Mouse (Mus musculus): ENCODE measurements around the gene Ccdc12. TPM values are rescaled to one million over a fixed set of nuclear protein-coding genes. Genes with fewer than 3 reads are reported as not detected.
A peak's percentile ranks its signal among the peaks of the same experiment; 100 is the strongest.

Ccdc12 gene
- polyA plus RNA-seq, 1 experiment from 2014 or later, result 122 TPM

- WGBS, result 60% methylated on average over 4 of the region's 4 CpGs
- Histone ChIP-seq H3K4me2 (no peak overlapping the region), H3K27me3 (no peaks in the 10 kb centered on the region), H3K4me3 (no peak overlapping the region), H3K27ac (peak overlapping the region; percentile 74), H3K36me3 (no peaks in the 10 kb centered on the region), H3K9ac (peak overlapping the region; percentile 58), H3K9me3 (no peaks in the 10 kb centered on the region), H3K4me1 (replicated peaks) (peaks cover 60% of the 10 kb centered on the region)
- ATAC-seq (ENCODE audit: low FRiP score), result 0 out of 2 replicates have a peak, but pooled peaks have one; percentile 17
Measured at GRCm38 (mm10) chr9:110683574-110684099, 27.3 kb downstream of the Ccdc12 start.

DNA sequence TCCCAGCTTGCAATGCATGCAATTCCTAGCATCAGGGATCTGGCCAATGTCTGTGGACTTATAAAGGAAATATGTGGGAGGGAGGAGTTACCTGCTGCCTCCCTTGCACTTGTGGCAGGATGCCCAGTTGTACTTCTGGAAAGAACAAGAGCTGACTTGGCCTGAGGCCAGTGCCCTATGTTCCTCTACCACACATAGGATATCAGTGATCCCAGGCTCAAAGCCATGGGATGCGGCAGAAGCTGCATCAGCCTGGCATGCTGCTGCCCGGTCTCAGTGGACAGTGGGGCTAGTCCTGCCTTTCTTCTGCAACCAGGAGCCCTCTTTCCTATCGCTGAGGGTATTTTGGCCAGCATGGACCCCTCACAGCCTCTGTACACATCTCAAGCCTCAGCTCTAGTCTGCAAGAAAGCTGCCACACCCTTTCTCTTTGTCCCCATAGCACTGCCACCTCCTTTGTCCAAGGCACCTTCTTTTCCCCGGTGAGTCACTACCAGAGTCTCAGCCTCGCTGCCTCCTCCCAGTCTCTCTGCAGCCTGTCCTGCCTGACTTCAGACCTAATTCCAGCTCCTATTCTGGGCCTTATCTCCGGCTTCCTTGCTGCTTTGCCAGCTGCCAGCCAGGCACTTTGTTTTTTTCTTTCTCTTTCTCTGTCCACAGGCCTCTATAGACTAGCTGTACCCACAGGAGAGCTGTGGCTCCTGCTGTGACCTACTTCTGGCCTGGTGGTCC lies 28.0 kb downstream of the Ccdc12 start:
- no peak overlapping the region for H3K4me3 ChIP-seq
- H3K4me2 ChIP-seq, result no peak overlapping the region
- WGBS, result 57% methylated on average over 6 of the region's 6 CpGs
- H3K9me3 ChIP-seq, result no peaks in the 10 kb centered on the region
- H3K36me3 ChIP-seq, result no peaks in the 10 kb centered on the region
- no peaks in the 10 kb centered on the region for H3K27me3 ChIP-seq
- peak overlapping the region; percentile 58 for H3K9ac ChIP-seq
- 0 out of 2 replicates have a peak, but pooled peaks have one; percentile 21 for ATAC-seq (ENCODE audit: low FRiP score)
- peak overlapping the region; percentile 74 for H3K27ac ChIP-seq
- H3K4me1 ChIP-seq (replicated peaks), result peaks cover 60% of the 10 kb centered on the region

- 77% methylated on average over 8 of the region's 8 CpGs for WGBS
- Histone ChIP-seq H3K9ac (no peak overlapping the region), H3K27ac (peak overlapping the region; percentile 74; the same call in 1 of the 2 replicates), H3K9me3 (no peaks in the 10 kb centered on the region), H3K27me3 (no peaks in the 10 kb centered on the region), H3K4me1 (replicated peaks) (peaks cover 60% of the 10 kb centered on the region), H3K4me2 (no peak overlapping the region), H3K36me3 (no peaks in the 10 kb centered on the region), H3K4me3 (no peak overlapping the region)
- no peak for ATAC-seq (ENCODE audit: low FRiP score)
Measured at GRCm38 (mm10) chr9:110685187-110685586, 28.9 kb downstream of the Ccdc12 start.

GRCm38 (mm10) chr9:110685591-110685990 lies 29.3 kb downstream of the Ccdc12 start:
- ATAC-seq (ENCODE audit: low FRiP score), result no peak
- Histone ChIP-seq H3K4me1 (replicated peaks) (peaks cover 60% of the 10 kb centered on the region), H3K27me3 (no peaks in the 10 kb centered on the region), H3K4me2 (no peak overlapping the region), H3K4me3 (no peak overlapping the region), H3K9ac (no peak overlapping the region), H3K36me3 (no peaks in the 10 kb centered on the region), H3K9me3 (no peaks in the 10 kb centered on the region), H3K27ac (no peak overlapping the region)
- 77% methylated on average over 5 of the region's 5 CpGs for WGBS

DNA sequence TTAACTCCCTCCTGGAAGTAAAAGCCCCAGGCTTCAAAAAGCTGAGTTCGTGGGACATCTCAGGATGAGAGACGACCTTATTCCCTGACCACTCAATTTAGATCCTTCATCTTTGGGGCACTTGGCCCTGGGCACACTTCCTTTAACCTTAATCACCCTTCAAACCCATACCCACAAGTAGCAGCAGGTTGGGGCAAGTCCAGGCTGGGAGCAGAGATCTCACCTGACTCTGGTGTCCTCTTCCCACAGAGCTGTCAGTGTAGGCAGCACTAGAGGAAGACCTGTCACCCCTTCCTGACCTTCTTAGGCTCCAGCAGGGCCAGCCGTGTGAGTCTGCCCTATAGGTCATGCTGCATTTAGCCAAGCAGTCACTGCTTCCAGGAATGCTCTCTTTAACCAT lies 30.2 kb downstream of the Ccdc12 start:
- Histone ChIP-seq H3K27me3 (no peaks in the 10 kb centered on the region), H3K4me2 (no peak overlapping the region), H3K9me3 (no peaks in the 10 kb centered on the region), H3K36me3 (no peaks in the 10 kb centered on the region), H3K9ac (no peak overlapping the region), H3K27ac (no peak overlapping the region), H3K4me1 (replicated peaks) (peaks cover 55% of the 10 kb centered on the region), H3K4me3 (no peak overlapping the region)
- ATAC-seq (ENCODE audit: low FRiP score), result no peak
- 61% methylated on average over 3 of the region's 3 CpGs for WGBS

GRCm38 (mm10) chr9:110687061-110687460 lies 30.8 kb downstream of the Ccdc12 start:
- H3K27ac ChIP-seq, result no peak overlapping the region
- 66% methylated on average over 5 of the region's 5 CpGs for WGBS

DNA sequence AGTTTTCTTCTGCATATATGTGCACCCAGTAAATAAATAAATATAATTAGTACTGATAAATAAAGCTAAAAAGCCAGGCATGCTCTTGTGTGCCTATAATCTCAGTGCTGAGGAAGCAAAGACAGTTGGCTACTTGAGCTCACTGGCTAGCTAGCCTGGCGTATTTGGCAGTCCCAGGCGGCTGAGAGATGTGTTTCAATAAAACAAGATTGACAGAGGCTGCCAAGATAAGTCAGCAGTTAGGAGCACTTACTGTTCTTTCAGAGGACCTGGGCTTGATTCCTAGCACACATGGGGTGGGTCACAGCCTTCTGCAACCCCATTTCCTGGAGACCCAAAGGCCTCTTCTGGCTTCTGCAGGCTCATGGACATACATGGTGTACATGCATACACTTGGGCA lies 31.5 kb downstream of the Ccdc12 start:
- no peak for ATAC-seq (ENCODE audit: low FRiP score)
- Histone ChIP-seq H3K4me3 (no peak overlapping the region), H3K9me3 (no peaks in the 10 kb centered on the region), H3K36me3 (peaks cover 8% of the 10 kb centered on the region), H3K27me3 (no peaks in the 10 kb centered on the region), H3K4me2 (no peak overlapping the region), H3K27ac (no peak overlapping the region), H3K9ac (no peak overlapping the region), H3K4me1 (replicated peaks) (peaks cover 42% of the 10 kb centered on the region)
- 96% methylated on average over 2 of the region's 2 CpGs for WGBS

More at GRCm38 (mm10) chr9:110687061-110687460, 30.8 kb downstream of the Ccdc12 start:
- no peak overlapping the region for H3K4me2 ChIP-seq
- no peak overlapping the region for H3K9ac ChIP-seq
- no peaks in the 10 kb centered on the region for H3K9me3 ChIP-seq
- H3K36me3 ChIP-seq, result 0 out of 2 replicates have a peak, but pooled peaks cover 1% of the 10 kb centered on the region
- peaks cover 49% of the 10 kb centered on the region for H3K4me1 ChIP-seq (replicated peaks)
- ATAC-seq (ENCODE audit: low FRiP score), result no peak
- no peaks in the 10 kb centered on the region for H3K27me3 ChIP-seq
- H3K4me3 ChIP-seq, result no peak overlapping the region

- Histone ChIP-seq H3K9me3 (no peaks in the 10 kb centered on the region), H3K27ac (no peak overlapping the region), H3K4me3 (no peak overlapping the region), H3K27me3 (no peaks in the 10 kb centered on the region), H3K4me1 (replicated peaks) (peaks cover 28% of the 10 kb centered on the region), H3K36me3 (peaks cover 21% of the 10 kb centered on the region), H3K9ac (no peak overlapping the region), H3K4me2 (no peak overlapping the region)
- 85% methylated on average over 8 of the region's 8 CpGs for WGBS
- no peak for ATAC-seq (ENCODE audit: low FRiP score)
Measured at GRCm38 (mm10) chr9:110689261-110689779, 33.0 kb downstream of the Ccdc12 start.

- Histone ChIP-seq H3K27me3 (no peaks in the 10 kb centered on the region), H3K9ac (no peak overlapping the region), H3K4me2 (no peak overlapping the region), H3K4me3 (no peak overlapping the region), H3K27ac (no peak overlapping the region), H3K9me3 (no peaks in the 10 kb centered on the region), H3K4me1 (replicated peaks) (0 out of 2 replicates have a peak, but pooled peaks cover 3% of the 10 kb centered on the region), H3K36me3 (peaks cover 49% of the 10 kb centered on the region)
- ATAC-seq (ENCODE audit: low FRiP score), result no peak
- 93% methylated on average over 4 of the region's 4 CpGs for WGBS
Measured at GRCm38 (mm10) chr9:110695165-110695755, 39.0 kb downstream of the Ccdc12 start.

- Histone ChIP-seq H3K27me3 (no peaks in the 10 kb centered on the region), H3K27ac (no peak overlapping the region), H3K9me3 (no peaks in the 10 kb centered on the region), H3K9ac (no peak overlapping the region), H3K4me1 (replicated peaks) (0 out of 2 replicates have a peak, but pooled peaks cover 3% of the 10 kb centered on the region), H3K4me3 (no peak overlapping the region), H3K4me2 (no peak overlapping the region), H3K36me3 (peaks cover 54% of the 10 kb centered on the region)
- 95% methylated on average over 5 of the region's 5 CpGs for WGBS
- ATAC-seq (ENCODE audit: low FRiP score), result no peak
Measured at GRCm38 (mm10) chr9:110696427-110696826, 40.1 kb downstream of the Ccdc12 start.

GRCm38 (mm10) chr9:110697465-110697864 lies 41.2 kb downstream of the Ccdc12 start:
- ATAC-seq (ENCODE audit: low FRiP score), result no peak
- Histone ChIP-seq H3K4me1 (replicated peaks) (peaks cover 5% of the 10 kb centered on the region; the same call in 1 of the 2 replicates), H3K27me3 (no peaks in the 10 kb centered on the region), H3K9ac (0 out of 2 replicates have a peak overlapping the region, but pooled peaks have one; percentile 35), H3K4me3 (no peak overlapping the region), H3K27ac (no peak overlapping the region), H3K36me3 (peaks cover 49% of the 10 kb centered on the region), H3K9me3 (no peaks in the 10 kb centered on the region), H3K4me2 (no peak overlapping the region)
- WGBS, result 79% methylated on average over 3 of the region's 3 CpGs

- no peaks in the 10 kb centered on the region for H3K9me3 ChIP-seq
- peaks cover 31% of the 10 kb centered on the region for H3K36me3 ChIP-seq
- no peak overlapping the region for H3K27ac ChIP-seq
- peaks cover 13% of the 10 kb centered on the region for H3K4me1 ChIP-seq (replicated peaks)
- H3K4me2 ChIP-seq, result no peak overlapping the region
- ATAC-seq (ENCODE audit: low FRiP score), result no peak
- no peak overlapping the region for H3K9ac ChIP-seq
- 96% methylated on average over 3 of the region's 3 CpGs for WGBS
- H3K4me3 ChIP-seq, result no peak overlapping the region
- no peaks in the 10 kb centered on the region for H3K27me3 ChIP-seq
Measured at GRCm38 (mm10) chr9:110699574-110699973, 43.3 kb downstream of the Ccdc12 start.

Data from hindbrain, embryonic 13.5 days (tissue).